Mouse (Mus musculus): ENCODE measurements at regions not wholly inside any gene's neighbourhood (a gene's known extent, or its start where the extent isn't known, plus 50 kb on each side); places are given as distances from the start of the nearest gene placed in this dataset.

DNA sequence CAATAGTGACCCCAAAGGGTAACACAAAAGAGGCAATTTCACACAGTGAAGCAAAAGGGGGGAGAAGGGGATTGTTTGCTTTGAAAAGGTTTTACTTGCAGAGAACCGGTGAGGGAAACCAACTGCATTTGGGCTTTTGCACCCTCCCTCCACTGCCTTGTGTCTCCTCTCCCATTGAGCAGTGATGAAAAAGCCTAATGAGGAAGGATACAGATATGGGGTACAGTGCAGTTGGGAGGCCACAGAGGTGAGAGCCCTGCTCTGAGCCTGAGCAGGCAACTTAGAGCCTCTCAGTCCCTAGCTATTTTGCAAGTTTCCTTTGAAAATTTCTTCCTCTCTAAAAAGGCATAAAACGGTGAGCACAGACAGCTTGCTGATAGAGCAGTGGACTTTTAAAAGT lies 245.2 kb downstream of the Pdcd6ip start:
- H3ac ChIP-seq (ENCODE audit: control insufficient read depth, insufficient read length): no peak overlapping the region
- H3K79me2 ChIP-seq (ENCODE audit: control insufficient read depth, insufficient read depth): no peaks in the 10 kb centered on the region
- no peaks in the 10 kb centered on the region for H3K36me3 ChIP-seq (ENCODE audit: control insufficient read depth, insufficient read depth)
- H3K4me2 ChIP-seq (ENCODE audit: low read depth): no peak overlapping the region
- no peaks in the 10 kb centered on the region for H3K27me3 ChIP-seq (ENCODE audit: control insufficient read depth, insufficient read depth, insufficient read length)
- no peak overlapping the region for H3K4me3 ChIP-seq
- no peak for TF ChIP-seq POLR2AphosphoS2 (IDR thresholded peaks at IDR 0.05; ENCODE audit: insufficient read length, low read depth)
- no peak for TF ChIP-seq MAX (IDR thresholded peaks at IDR 0.05; ENCODE audit: low read depth)

GRCm38 (mm10) chr9:113462267-113462887 lies 245.7 kb downstream of the Pdcd6ip start:
- TF ChIP-seq POLR2AphosphoS2 (IDR thresholded peaks at IDR 0.05; ENCODE audit: insufficient read length, low read depth) (no peak), SRF (IDR thresholded peaks at IDR 0.05; ENCODE audit: control insufficient read depth, insufficient read length, low read depth) (no peak), MAX (IDR thresholded peaks at IDR 0.05; ENCODE audit: low read depth) (no peak), TCF12 (IDR thresholded peaks at IDR 0.05; ENCODE audit: insufficient read depth, poor library complexity, severe bottlenecking) (no peak), MYOD1 (IDR thresholded peaks at IDR 0.05; ENCODE audit: control insufficient read depth in 1 of 3, insufficient read length in 2 of 3, low read depth in 2 of 3) (no peak), E2F4 (IDR thresholded peaks at IDR 0.05; ENCODE audit: insufficient read depth) (no peak), CEBPB (IDR thresholded peaks at IDR 0.05; ENCODE audit: insufficient read depth, poor library complexity, severe bottlenecking) (no peak), MYOG (IDR thresholded peaks at IDR 0.05; ENCODE audit: control insufficient read depth in 1 of 3, insufficient read depth in 1 of 3, insufficient read length in 2 of 3, low read depth in 2 of 3) (no peak), USF1 (IDR thresholded peaks at IDR 0.05; ENCODE audit: low read depth) (no peak), TCF3 (IDR thresholded peaks at IDR 0.05; ENCODE audit: insufficient read length, low read depth) (no peak), REST (IDR thresholded peaks at IDR 0.05; ENCODE audit: insufficient read depth, insufficient read length) (no peak), POLR2A (IDR thresholded peaks at IDR 0.05; ENCODE audit: insufficient read length, low read depth) (no peak)

GRCm38 (mm10) chr9:113459885-113460284 lies 248.2 kb downstream of the Pdcd6ip start:
- Histone ChIP-seq H3K79me2 (ENCODE audit: control insufficient read depth, insufficient read depth) (no peaks in the 10 kb centered on the region), H3ac (ENCODE audit: control insufficient read depth, insufficient read length) (no peak overlapping the region), H3K4me3 (no peak overlapping the region), H3K36me3 (ENCODE audit: control insufficient read depth, insufficient read depth) (no peaks in the 10 kb centered on the region), H3K4me2 (ENCODE audit: low read depth) (no peak overlapping the region), H3K27me3 (ENCODE audit: control insufficient read depth, insufficient read depth, insufficient read length) (no peaks in the 10 kb centered on the region)
- TF ChIP-seq SRF (IDR thresholded peaks at IDR 0.05; ENCODE audit: control insufficient read depth, insufficient read length, low read depth): no peak
- TF ChIP-seq MAX (IDR thresholded peaks at IDR 0.05; ENCODE audit: low read depth): no peak
- TF ChIP-seq POLR2A (IDR thresholded peaks at IDR 0.05; ENCODE audit: insufficient read length, low read depth): no peak
- TF ChIP-seq USF1 (IDR thresholded peaks at IDR 0.05; ENCODE audit: low read depth): no peak
- no peak for TF ChIP-seq MYOG (IDR thresholded peaks at IDR 0.05; ENCODE audit: control insufficient read depth in 1 of 3, insufficient read depth in 1 of 3, insufficient read length in 2 of 3, low read depth in 2 of 3)

More at GRCm38 (mm10) chr9:113462267-113462887, 245.7 kb downstream of the Pdcd6ip start:
- H3K36me3 ChIP-seq (ENCODE audit: control insufficient read depth, insufficient read depth): no peaks in the 10 kb centered on the region
- H3K27me3 ChIP-seq (ENCODE audit: control insufficient read depth, insufficient read depth, insufficient read length): no peaks in the 10 kb centered on the region
- H3K79me2 ChIP-seq (ENCODE audit: control insufficient read depth, insufficient read depth): no peaks in the 10 kb centered on the region
- H3K4me2 ChIP-seq (ENCODE audit: low read depth): no peak overlapping the region
- H3K4me3 ChIP-seq: no peak overlapping the region
- H3ac ChIP-seq (ENCODE audit: control insufficient read depth, insufficient read length): no peak overlapping the region

DNA sequence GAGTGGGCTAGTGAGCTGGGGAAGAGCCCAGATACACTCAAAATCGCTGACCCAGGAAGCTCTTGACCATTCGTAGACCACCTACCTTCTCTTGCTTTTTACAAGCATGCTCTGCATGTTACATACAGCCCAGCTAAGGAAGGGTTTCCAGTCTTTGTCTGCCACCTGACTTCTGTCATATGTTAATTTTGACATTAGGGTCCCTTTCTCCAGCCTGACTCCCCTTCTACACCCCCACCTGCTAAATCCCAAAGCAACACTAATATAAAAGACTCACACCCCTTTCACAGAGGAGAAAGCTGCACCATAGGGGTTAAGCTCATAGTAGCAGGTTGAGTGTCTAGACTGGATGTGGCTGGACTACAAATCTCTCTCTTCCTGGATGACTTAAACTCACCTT lies 248.8 kb downstream of the Pdcd6ip start:
- no peaks in the 10 kb centered on the region for H3K27me3 ChIP-seq (ENCODE audit: control insufficient read depth, insufficient read depth, insufficient read length)
- no peak overlapping the region for H3K4me2 ChIP-seq (ENCODE audit: low read depth)
- H3K36me3 ChIP-seq (ENCODE audit: control insufficient read depth, insufficient read depth): no peaks in the 10 kb centered on the region
- H3K4me3 ChIP-seq: no peak overlapping the region
- H3K79me2 ChIP-seq (ENCODE audit: control insufficient read depth, insufficient read depth): no peaks in the 10 kb centered on the region
- no peak overlapping the region for H3ac ChIP-seq (ENCODE audit: control insufficient read depth, insufficient read length)
- TF ChIP-seq TCF3 (IDR thresholded peaks at IDR 0.05; ENCODE audit: insufficient read length, low read depth): no peak

DNA sequence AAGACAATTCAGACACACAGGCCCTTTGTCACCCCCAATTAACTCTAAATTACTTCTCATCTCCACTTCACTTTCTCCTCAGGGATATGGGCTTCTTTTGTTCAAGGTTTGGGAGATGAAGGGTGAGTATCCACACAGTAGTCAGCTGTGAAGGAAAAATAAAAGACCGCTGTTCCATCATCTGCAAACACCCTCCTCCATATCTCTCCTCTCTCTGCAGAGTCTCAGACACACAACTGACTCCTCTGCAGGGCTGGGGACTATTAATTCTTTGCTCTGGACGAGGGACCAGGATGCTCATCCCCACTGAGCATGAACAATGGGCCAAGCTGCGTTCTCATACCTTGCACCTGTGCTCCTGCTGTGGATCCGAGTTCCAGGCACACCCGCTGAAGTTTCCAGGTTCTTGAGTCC lies 249.3 kb downstream of the Pdcd6ip start:
- H3K36me3 ChIP-seq (ENCODE audit: control insufficient read depth, insufficient read depth): no peaks in the 10 kb centered on the region
- no peak overlapping the region for H3ac ChIP-seq (ENCODE audit: control insufficient read depth, insufficient read length)
- H3K27me3 ChIP-seq (ENCODE audit: control insufficient read depth, insufficient read depth, insufficient read length): no peaks in the 10 kb centered on the region
- TF ChIP-seq POLR2AphosphoS2 (IDR thresholded peaks at IDR 0.05; ENCODE audit: insufficient read length, low read depth) (no peak), REST (IDR thresholded peaks at IDR 0.05; ENCODE audit: insufficient read depth, insufficient read length) (no peak)
- no peak overlapping the region for H3K4me3 ChIP-seq
- no peaks in the 10 kb centered on the region for H3K79me2 ChIP-seq (ENCODE audit: control insufficient read depth, insufficient read depth)
- no peak overlapping the region for H3K4me2 ChIP-seq (ENCODE audit: low read depth)

- H3K4me3 ChIP-seq: no peak overlapping the region
- no peaks in the 10 kb centered on the region for H3K36me3 ChIP-seq (ENCODE audit: control insufficient read depth, insufficient read depth)
- no peak overlapping the region for H3ac ChIP-seq (ENCODE audit: control insufficient read depth, insufficient read length)
- H3K4me2 ChIP-seq (ENCODE audit: low read depth): peak overlapping the region; percentile 51
- TF ChIP-seq TCF12 (IDR thresholded peaks at IDR 0.05; ENCODE audit: insufficient read depth, poor library complexity, severe bottlenecking): no peak
- no peak for TF ChIP-seq POLR2A (IDR thresholded peaks at IDR 0.05; ENCODE audit: insufficient read length, low read depth)
- TF ChIP-seq CEBPB (IDR thresholded peaks at IDR 0.05; ENCODE audit: insufficient read depth, poor library complexity, severe bottlenecking): no peak
- TF ChIP-seq MYOG (IDR thresholded peaks at IDR 0.05; ENCODE audit: control insufficient read depth in 1 of 3, insufficient read depth in 1 of 3, insufficient read length in 2 of 3, low read depth in 2 of 3): no peak
- no peak for TF ChIP-seq POLR2AphosphoS2 (IDR thresholded peaks at IDR 0.05; ENCODE audit: insufficient read length, low read depth)
- no peak for TF ChIP-seq SRF (IDR thresholded peaks at IDR 0.05; ENCODE audit: control insufficient read depth, insufficient read length, low read depth)
- no peaks in the 10 kb centered on the region for H3K27me3 ChIP-seq (ENCODE audit: control insufficient read depth, insufficient read depth, insufficient read length)
- H3K79me2 ChIP-seq (ENCODE audit: control insufficient read depth, insufficient read depth): no peaks in the 10 kb centered on the region
Observed at GRCm38 (mm10) chr9:113457169-113457850, 250.7 kb downstream of the Pdcd6ip start.

Data from myocyte (in vitro differentiated cells).